Mouse (Mus musculus) E14TG2a.4 (cell line): ENCODE measurements at regions not wholly inside any gene's neighbourhood (a gene's known extent, or its start where the extent isn't known, plus 50 kb on each side); places are given as distances from the start of the nearest gene placed in this dataset.

Source experiments
- CTCF ChIP-seq: conservative IDR thresholded peaks from 2 replicates; pipeline ENCODE4 v1.5.1; 2014; ENCODE audit warnings: low read length
- NANOG ChIP-seq: IDR thresholded peaks from 2 replicates; pipeline ENCODE4 v1.6.1; 2014; ENCODE audit warnings: borderline replicate concordance, low read length, mixed read lengths

DNA sequence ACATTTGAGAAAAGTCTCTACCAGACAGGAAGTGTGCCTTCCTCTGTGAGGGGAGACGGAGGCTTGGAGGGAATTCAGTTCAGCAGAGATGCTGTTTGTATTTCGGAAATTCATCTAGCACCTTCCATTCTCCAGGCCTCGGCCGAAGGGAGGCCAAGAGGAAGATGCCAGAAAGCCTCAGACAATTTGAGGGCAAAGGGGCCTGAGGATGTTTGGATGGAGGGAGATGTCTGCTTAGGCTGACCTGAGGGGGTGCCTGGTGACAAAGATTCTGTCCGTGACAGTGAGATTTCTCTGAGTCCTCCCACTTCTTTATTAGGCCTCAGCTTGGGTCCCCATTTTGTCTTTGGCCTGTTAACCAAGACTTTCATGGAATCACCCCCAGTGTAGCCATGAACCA lies 225.2 kb upstream of the Jade1 start:
- no peak for TF ChIP-seq NANOG
- TF ChIP-seq CTCF: no peak
